Mouse (Mus musculus) heart, postnatal 0 days (tissue): Measurements from ENCODE around the gene Osbpl9. TPM values are rescaled to one million over a fixed set of nuclear protein-coding genes. Genes with fewer than 3 reads are reported as not detected.

Experiments used
- ATAC-seq: fragments of 200-750 bp; cut with Nextera tagmentation; 2 replicates; pipeline ENCODE4 v1.8.0; 2017; ENCODE audit warnings: low read depth, moderate number of reproducible peaks, moderate library complexity; ENCODE audit not compliant: insufficient read depth
- DNase-seq: peaks from one replicate; pipeline ENCODE4 v3.0.0-alpha.2; 2016; ENCODE audit warnings: low spot score
- H3K27ac ChIP-seq: fragments of 300-500 bp; sonication (generic); 2 replicates; pipeline ENCODE4 v1.5.1; 2014; ENCODE audit warnings: low read depth, mild to moderate bottlenecking
- H3K27me3 ChIP-seq: fragments of 300-500 bp; sonication (generic); 2 replicates; pipeline ENCODE4 v1.6.1; 2014; ENCODE audit warnings: low read length, mixed read lengths; ENCODE audit not compliant: control insufficient read depth, insufficient read depth
- H3K36me3 ChIP-seq: fragments of 300-500 bp; sonication (generic); replicated peaks from 2 replicates; pipeline ENCODE4 v1.6.1; 2014; ENCODE audit warnings: low read length, mixed read lengths; ENCODE audit not compliant: control insufficient read depth, insufficient read depth
- H3K4me1 ChIP-seq: fragments of 300-500 bp; sonication (generic); 2 replicates; pipeline ENCODE4 v1.6.1; 2014; ENCODE audit warnings: antibody characterized with exemption; ENCODE audit not compliant: control insufficient read depth, insufficient read depth
- H3K4me2 ChIP-seq: fragments of 300-500 bp; sonication (generic); 2 replicates; pipeline ENCODE4 v1.6.1; 2014; ENCODE audit warnings: low read depth, mild to moderate bottlenecking, low read length, moderate library complexity
- H3K4me3 ChIP-seq: fragments of 300-500 bp; sonication (generic); 2 replicates; pipeline ENCODE4 v1.5.1; 2014; ENCODE audit warnings: low read depth, low read length
- H3K9ac ChIP-seq: fragments of 300-500 bp; sonication (generic); replicated peaks from 2 replicates; pipeline ENCODE4 v1.6.1; 2014; ENCODE audit warnings: low read depth, low read length, mixed read lengths
- H3K9me3 ChIP-seq: fragments of 300-500 bp; sonication (generic); replicated peaks from 2 replicates; pipeline ENCODE4 v1.6.1; 2016; ENCODE audit warnings: low read length; ENCODE audit not compliant: control insufficient read depth
- CTCF ChIP-seq: IDR thresholded peaks from 2 replicates; pipeline ENCODE4 v1.5.1; 2016; ENCODE audit warnings: antibody characterized with exemption, control low read depth, low read depth
- EP300 ChIP-seq: IDR thresholded peaks from 2 replicates; pipeline ENCODE4 v1.6.1; 2016; ENCODE audit warnings: antibody characterized with exemption, low read depth
- WGBS: fragments of 180-500 bp; shearing (Covaris S2); extraction: QIAGEN DNeasy Blood & Tissue Kit; methylation state at CpG from one replicate; pipeline ENCODE4 v1.1.7; 2014; 5-methylcytosine and 5-hydroxymethylcytosine counted together
- polyA plus RNA-seq: library from polyadenylated mRNA; unstranded; fragments of >200 nt; fragmentation: Nextera tagmentation; extraction: Ambion mirVana; gene quantifications from 2 replicates; pipeline ENCODE4 v1.2.1, GENCODE M21; 2015
- total RNA-seq: library from RNA; depleted of rRNA; stranded (reverse); fragments of >200 nt; gene quantifications from 2 replicates; pipeline ENCODE4 v1.2.3, GENCODE M21; 2014; ENCODE audit warnings: low replicate concordance

The Osbpl9 gene
- total and polyA plus RNA-seq, 2 experiments from 2014 or later, result 49.0 to 49.7 TPM

DNA sequence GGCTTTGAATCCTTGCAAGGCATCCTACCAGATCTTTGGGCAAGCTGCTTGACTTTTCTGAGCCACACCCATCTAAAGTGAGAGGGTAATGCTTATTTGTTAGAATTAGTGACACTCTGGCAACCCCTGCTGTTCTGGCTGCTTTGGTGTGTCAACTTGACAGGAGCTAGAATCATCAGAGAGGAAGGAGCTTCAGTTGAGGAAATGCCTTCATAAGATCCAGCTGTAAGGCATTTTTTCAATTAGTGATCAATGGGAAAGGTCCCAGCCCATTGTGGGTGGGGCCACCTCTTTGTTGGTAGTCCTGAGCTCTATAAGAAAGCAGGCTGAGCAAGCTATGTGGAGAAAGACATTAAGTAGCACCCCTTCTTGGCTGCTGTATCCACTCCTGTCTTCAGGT, 39.1 kb upstream of the Osbpl9 start:
- no peak for TF ChIP-seq EP300
- TF ChIP-seq CTCF, result no peak
- Histone ChIP-seq H3K4me2 (no peak overlapping the region), H3K27me3 (no peaks in the 10 kb centered on the region), H3K4me1 (peaks cover 3% of the 10 kb centered on the region; the same call in 1 of the 2 replicates), H3K27ac (peak overlapping the region; percentile 2; the same call in 1 of the 2 replicates), H3K9me3 (no peaks in the 10 kb centered on the region), H3K9ac (no peak overlapping the region), H3K36me3 (no peaks in the 10 kb centered on the region), H3K4me3 (no peak overlapping the region)
- DNase-seq, result no peak
- no peak for ATAC-seq

DNA sequence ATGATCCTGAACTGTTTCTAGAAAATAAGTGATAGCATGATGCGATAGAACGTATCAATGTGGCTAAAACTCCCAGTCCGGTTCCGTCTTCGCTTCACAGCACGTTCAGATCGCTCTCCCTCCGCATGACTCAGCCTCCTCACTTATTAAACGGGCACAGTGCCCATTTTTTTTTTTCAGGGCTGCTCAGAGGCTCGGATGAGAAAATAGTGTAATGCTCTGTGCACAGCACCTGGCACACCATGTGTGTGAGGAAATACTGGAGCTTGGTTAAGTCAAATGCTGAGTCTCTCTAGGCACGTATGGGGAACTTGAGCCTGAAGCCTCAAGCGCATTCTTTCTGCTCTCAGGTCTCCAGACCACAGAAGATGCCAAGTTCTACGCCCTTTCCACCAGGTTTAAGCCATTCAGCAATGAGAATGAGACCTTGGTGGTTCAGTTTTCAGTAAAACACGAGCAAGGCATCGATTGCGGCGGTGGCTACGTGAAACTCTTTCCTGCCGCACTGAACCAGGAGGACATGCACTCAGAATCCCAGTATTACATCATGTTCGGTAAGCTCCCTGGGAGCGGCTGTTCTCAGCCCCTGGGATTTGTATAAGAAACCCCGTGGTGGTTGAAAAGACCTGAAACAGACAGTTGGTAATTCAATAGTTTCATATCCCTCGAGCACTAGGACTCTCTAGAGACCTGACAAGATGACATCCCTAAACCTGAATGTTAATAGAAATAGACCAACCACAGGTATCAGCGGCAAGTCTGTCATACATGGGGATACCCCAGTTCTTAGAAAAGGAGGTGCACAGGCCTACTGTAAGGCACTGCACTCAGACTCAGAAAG, 36.6 kb upstream of the Osbpl9 start:
- ATAC-seq (no peak), DNase-seq (no peak)
- H3K4me1 ChIP-seq, result peaks cover 3% of the 10 kb centered on the region; the same call in 1 of the 2 replicates
- no peaks in the 10 kb centered on the region for H3K9me3 ChIP-seq
- H3K27me3 ChIP-seq, result no peaks in the 10 kb centered on the region
- H3K4me2 ChIP-seq, result no peak overlapping the region
- no peak for TF ChIP-seq EP300
- TF ChIP-seq CTCF, result no peak
- no peak overlapping the region for H3K27ac ChIP-seq
- no peak overlapping the region for H3K4me3 ChIP-seq
- H3K9ac ChIP-seq, result no peak overlapping the region
- no peaks in the 10 kb centered on the region for H3K36me3 ChIP-seq
- WGBS, result 70% methylated on average over 24 of the region's 24 CpGs

DNA sequence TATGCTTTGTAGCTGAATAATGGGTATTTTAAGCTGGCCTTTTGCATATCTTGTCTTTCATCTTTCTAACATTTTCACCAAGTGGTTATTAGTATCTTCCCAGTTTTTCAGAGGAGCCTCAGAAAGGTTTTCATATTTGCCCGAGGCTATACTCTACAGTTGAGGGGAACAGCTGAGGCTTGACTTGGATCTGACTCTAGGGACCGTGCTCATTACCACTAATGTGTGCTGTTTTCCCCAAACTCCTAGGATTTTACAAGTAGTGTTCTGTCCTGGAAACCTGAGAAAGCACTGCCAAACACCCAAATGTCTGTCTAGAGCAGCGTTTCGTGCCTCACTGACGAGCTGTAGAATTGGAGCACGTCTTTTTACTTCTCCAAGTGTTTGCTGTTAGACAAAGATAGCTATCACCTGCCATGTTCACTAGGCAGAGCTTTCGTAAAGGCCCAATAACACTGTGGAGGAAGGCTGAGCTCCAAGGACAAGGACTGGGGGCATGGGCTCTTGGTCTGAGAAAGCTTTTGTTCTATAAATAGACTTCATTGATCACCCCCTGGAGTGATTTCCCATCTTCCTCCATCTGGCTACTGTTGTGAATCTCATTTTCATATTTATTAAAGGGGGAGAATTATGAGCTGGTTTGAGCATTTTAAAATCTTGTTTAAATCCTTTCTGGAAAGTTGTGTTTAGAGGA, 34.3 kb upstream of the Osbpl9 start:
- H3K27ac ChIP-seq, result no peak overlapping the region
- no peak overlapping the region for H3K4me2 ChIP-seq
- no peak overlapping the region for H3K4me3 ChIP-seq
- H3K9me3 ChIP-seq, result no peaks in the 10 kb centered on the region
- TF ChIP-seq EP300, result no peak
- TF ChIP-seq CTCF, result no peak
- ATAC-seq (no peak), DNase-seq (no peak)
- no peaks in the 10 kb centered on the region for H3K27me3 ChIP-seq
- no peaks in the 10 kb centered on the region for H3K36me3 ChIP-seq
- peaks cover under 1% of the 10 kb centered on the region; the same call in 1 of the 2 replicates for H3K4me1 ChIP-seq
- H3K9ac ChIP-seq, result no peak overlapping the region
- 84% methylated on average over 7 of the region's 7 CpGs for WGBS

DNA sequence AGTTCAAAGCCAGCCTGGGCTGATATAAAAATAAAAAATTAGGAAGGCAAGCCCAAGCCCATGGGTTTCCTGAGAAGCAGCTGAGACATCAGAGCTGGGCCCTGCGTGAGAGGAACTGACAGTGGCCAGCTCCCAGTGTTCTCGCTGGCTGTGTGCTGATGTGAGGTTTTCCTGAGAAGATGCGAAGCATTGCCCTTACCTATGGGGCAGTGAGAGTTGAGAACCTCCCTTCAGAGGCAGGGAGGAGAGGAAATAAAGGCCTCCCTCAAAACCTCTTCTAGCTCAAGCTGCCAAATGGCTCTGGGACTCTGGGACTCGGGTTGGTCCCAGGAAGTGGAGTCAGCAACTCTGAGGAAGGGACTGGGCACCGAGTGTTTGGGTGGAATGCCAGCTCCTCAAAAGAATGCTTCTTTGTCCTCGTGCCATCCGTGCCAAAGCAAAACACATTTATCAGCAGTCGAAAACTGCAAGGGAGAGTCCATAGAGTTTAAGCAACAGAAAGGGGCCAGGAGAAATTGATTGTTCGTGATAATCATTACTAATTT, 32.8 kb upstream of the Osbpl9 start:
- no peak overlapping the region for H3K9ac ChIP-seq
- no peak overlapping the region for H3K4me3 ChIP-seq
- H3K4me1 ChIP-seq, result no peaks in the 10 kb centered on the region
- 62% methylated on average over 9 of the region's 9 CpGs for WGBS
- TF ChIP-seq EP300 (no peak), CTCF (no peak)
- no peaks in the 10 kb centered on the region for H3K9me3 ChIP-seq
- no peaks in the 10 kb centered on the region for H3K36me3 ChIP-seq
- no peak for ATAC-seq
- H3K4me2 ChIP-seq, result no peak overlapping the region
- H3K27me3 ChIP-seq, result no peaks in the 10 kb centered on the region
- DNase-seq, result no peak
- no peak overlapping the region for H3K27ac ChIP-seq

DNA sequence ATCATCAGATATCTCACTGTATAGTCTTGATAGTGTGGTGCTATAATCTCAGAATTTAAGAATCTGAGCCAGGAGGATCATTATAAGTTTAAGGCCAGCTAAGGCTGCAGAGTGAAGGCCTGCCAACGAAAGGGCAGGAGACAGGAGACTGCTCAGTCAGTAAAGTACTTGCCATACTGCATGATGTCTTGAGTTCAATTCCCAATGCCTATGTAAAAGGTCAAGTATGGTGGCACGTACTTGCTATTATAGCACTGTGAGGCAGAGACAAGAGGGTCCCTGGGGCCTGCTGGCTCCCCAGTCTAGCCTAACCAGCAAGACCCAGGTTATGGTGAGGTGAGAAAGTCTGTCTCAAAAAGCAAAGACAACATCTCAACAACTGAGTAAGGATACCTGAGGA, 32.1 kb upstream of the Osbpl9 start, which contains the start of gene Calr4:
Gene Calr4, plus strand, starts transcription at position 301 of the 400 bp plus-strand sequence.
- Histone ChIP-seq H3K4me2 (no peak within 1 kb of the TSS), H3K4me1 (no peaks in the 10 kb centered on the region), H3K27ac (no peak within 1 kb of the TSS), H3K9me3 (no peaks in the 10 kb centered on the region), H3K27me3 (no peaks in the 10 kb centered on the region), H3K36me3 (no peaks in the 10 kb centered on the region), H3K4me3 (no peak within 1 kb of the TSS), H3K9ac (no peak within 1 kb of the TSS)
- no peak for TF ChIP-seq CTCF
- TF ChIP-seq EP300, result no peak
- DNase-seq, result no peak
- ATAC-seq, result no peak
- 76% methylated on average over 2 of the region's 2 CpGs for WGBS
